Mouse (Mus musculus) ES-E14 (cell line): ENCODE measurements around the gene Itga6.

Experiments used
- CHD2 ChIP-seq: IDR thresholded peaks from 2 replicates; pipeline ENCODE4 v1.6.1; 2014; ENCODE audit warnings: mild to moderate bottlenecking, low read depth, low read length, inconsistent platforms
- MAFK ChIP-seq: IDR thresholded peaks from 2 replicates; pipeline ENCODE4 v1.6.1; 2014; ENCODE audit warnings: mild to moderate bottlenecking, low read depth, low read length, inconsistent platforms; ENCODE audit not compliant: insufficient read depth
- ZC3H11A ChIP-seq: IDR thresholded peaks from 2 replicates; pipeline ENCODE4 v1.6.1; 2012; ENCODE audit warnings: low read depth, mild to moderate bottlenecking, inconsistent platforms, low read length, borderline replicate concordance
- ZNF384 ChIP-seq: IDR thresholded peaks from 2 replicates; pipeline ENCODE4 v1.6.1; 2012; ENCODE audit warnings: low read depth, low read length, inconsistent platforms

DNA sequence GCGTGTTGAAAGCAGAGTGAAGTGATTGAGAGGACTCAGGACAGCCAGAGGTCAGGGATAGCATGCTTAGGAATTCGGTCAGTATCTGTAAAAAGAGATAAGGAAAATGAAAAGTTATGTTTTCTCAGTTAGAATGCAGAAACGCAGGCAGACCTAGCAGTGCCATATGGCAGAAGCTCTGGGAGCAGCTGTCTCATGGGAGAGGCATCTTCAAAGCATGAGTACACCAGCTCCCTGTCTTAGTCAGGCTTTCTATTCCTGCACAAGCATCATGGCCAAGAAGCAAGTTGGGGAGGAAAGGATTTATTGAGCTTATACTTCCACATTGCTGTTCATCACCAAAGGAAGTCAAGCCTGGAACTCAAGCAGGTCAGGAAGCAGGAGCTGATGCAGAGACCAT is 119.6 kb downstream of the Itga6 start:
- no peak for TF ChIP-seq MAFK
- no peak for TF ChIP-seq ZNF384
- no peak for TF ChIP-seq CHD2
- TF ChIP-seq ZC3H11A = no peak
